Mouse (Mus musculus) forebrain, embryonic 13.5 days (tissue): ENCODE data around the gene Fam166a. TPM values are rescaled to one million over a fixed set of nuclear protein-coding genes. Genes with fewer than 3 reads are reported as not detected.

Experiments
- ATAC-seq: fragments of 200-750 bp; cut with Nextera tagmentation; 2 replicates; pipeline ENCODE4 v1.8.0; 2017
- H3K27ac ChIP-seq: fragments of 300-500 bp; sonication (generic); 2 replicates; pipeline ENCODE4 v1.5.1; 2015; ENCODE audit warnings: inconsistent platforms, mild to moderate bottlenecking, moderate library complexity
- H3K27me3 ChIP-seq: fragments of 300-500 bp; sonication (generic); 2 replicates; pipeline ENCODE4 v1.6.1; 2015; ENCODE audit warnings: mild to moderate bottlenecking, inconsistent platforms
- H3K36me3 ChIP-seq: fragments of 300-500 bp; sonication (generic); 2 replicates; pipeline ENCODE4 v1.6.1; 2015; ENCODE audit warnings: mild to moderate bottlenecking, inconsistent platforms; ENCODE audit not compliant: poor library complexity, severe bottlenecking
- H3K4me1 ChIP-seq: fragments of 300-500 bp; sonication (generic); 2 replicates; pipeline ENCODE4 v1.6.1; 2015; ENCODE audit warnings: inconsistent platforms
- H3K4me2 ChIP-seq: fragments of 300-500 bp; sonication (generic); 2 replicates; pipeline ENCODE4 v1.6.1; 2015; ENCODE audit warnings: inconsistent platforms, mild to moderate bottlenecking, moderate library complexity
- H3K4me3 ChIP-seq: fragments of 300-500 bp; sonication (generic); 2 replicates; pipeline ENCODE4 v1.5.1; 2015; ENCODE audit warnings: mild to moderate bottlenecking, inconsistent platforms
- H3K9ac ChIP-seq: fragments of 300-500 bp; sonication (generic); 2 replicates; pipeline ENCODE4 v1.6.1; 2015; ENCODE audit warnings: mild to moderate bottlenecking, inconsistent platforms
- H3K9me3 ChIP-seq: fragments of 300-500 bp; sonication (generic); replicated peaks from 2 replicates; pipeline ENCODE4 v1.6.1; 2016; ENCODE audit warnings: inconsistent platforms
- WGBS: fragments of 180-500 bp; shearing (Covaris S2); methylation state at CpG from one replicate; pipeline ENCODE4 v1.1.7; 2015; 5-methylcytosine and 5-hydroxymethylcytosine counted together
- polyA plus RNA-seq: library from polyadenylated mRNA; unstranded; fragments of >200 nt; fragmentation: Nextera tagmentation; extraction: Ambion mirVana; gene quantifications from 2 replicates; pipeline ENCODE4 v1.2.1, GENCODE M21; 2015

The Fam166a gene
- polyA plus RNA-seq, 1 experiment from 2014 or later = not detected

GRCm38 (mm10) chr2:25187841-25188240 is 30.7 kb upstream of the Fam166a start:
- peaks cover 37% of the 10 kb centered on the region for H3K4me1 ChIP-seq
- no peak overlapping the region for H3K9ac ChIP-seq
- H3K4me3 ChIP-seq = no peak overlapping the region
- no peak for ATAC-seq
- H3K9me3 ChIP-seq = no peaks in the 10 kb centered on the region
- WGBS = 79% methylated on average over 6 of the region's 6 CpGs
- H3K27me3 ChIP-seq = no peaks in the 10 kb centered on the region
- H3K36me3 ChIP-seq = peaks cover 8% of the 10 kb centered on the region; the same call in 1 of the 2 replicates
- H3K27ac ChIP-seq = no peak overlapping the region
- no peak overlapping the region for H3K4me2 ChIP-seq

DNA sequence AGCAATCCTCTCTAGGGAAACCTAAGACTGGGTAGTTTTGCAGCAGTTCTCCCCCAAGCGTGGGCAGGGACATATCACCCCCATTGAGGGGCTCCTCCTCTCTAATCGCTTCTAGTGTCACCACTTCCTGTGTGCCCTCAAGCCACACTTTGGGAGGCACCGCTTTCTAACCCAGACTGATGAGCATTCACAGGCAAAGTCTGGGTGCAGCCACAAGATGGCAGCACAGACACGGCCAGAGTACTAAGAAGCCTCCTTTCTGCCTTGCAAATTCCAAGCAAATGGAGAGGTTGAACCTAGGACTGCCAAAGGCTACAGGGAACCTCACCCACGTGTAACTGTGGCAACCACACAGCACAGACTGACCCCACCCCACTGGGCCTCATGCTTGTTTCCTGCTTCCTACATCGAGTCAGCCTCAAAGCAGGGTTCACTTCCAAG is 25.2 kb upstream of the Fam166a start:
- 5% methylated on average over 6 of the region's 6 CpGs for WGBS

DNA sequence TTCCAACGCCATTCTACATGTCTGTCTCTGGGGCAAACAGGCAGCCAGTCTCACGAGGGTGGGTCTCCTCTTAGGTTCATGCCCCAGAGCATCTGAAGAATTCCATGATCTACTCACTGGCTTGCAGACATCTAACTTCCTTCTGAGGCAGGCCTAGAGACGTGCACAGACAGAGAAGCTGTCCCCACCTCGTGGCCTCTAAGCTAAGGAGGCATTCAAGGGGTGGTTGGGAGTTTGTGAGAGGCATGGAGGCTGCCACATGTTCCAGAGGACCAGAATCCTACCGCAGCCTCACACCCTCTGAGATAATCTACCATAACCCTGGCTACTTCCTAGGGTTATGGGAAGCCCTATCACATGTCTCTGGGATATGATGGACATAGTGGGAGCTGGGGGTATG is 24.5 kb upstream of the Fam166a start:
- Histone ChIP-seq H3K9me3 (no peaks in the 10 kb centered on the region), H3K27ac (no peak overlapping the region), H3K9ac (no peak overlapping the region), H3K27me3 (peaks cover 32% of the 10 kb centered on the region), H3K4me1 (peaks cover 6% of the 10 kb centered on the region; the same call in 1 of the 2 replicates), H3K36me3 (peaks cover 12% of the 10 kb centered on the region; the same call in 1 of the 2 replicates), H3K4me3 (no peak overlapping the region), H3K4me2 (no peak overlapping the region)
- 78% methylated on average over 5 of the region's 5 CpGs for WGBS
- ATAC-seq = no peak

More for the DNA sequence above, 25.2 kb upstream of the Fam166a start:
- H3K4me3 ChIP-seq = no peak overlapping the region
- H3K27me3 ChIP-seq = peaks cover 32% of the 10 kb centered on the region
- peaks cover 6% of the 10 kb centered on the region; the same call in 1 of the 2 replicates for H3K36me3 ChIP-seq
- ATAC-seq = peak; percentile 81
- peak overlapping the region; percentile 33; the same call in 1 of the 2 replicates for H3K4me2 ChIP-seq
- H3K4me1 ChIP-seq = peaks cover 6% of the 10 kb centered on the region; the same call in 1 of the 2 replicates
- H3K9ac ChIP-seq = no peak overlapping the region
- H3K9me3 ChIP-seq = no peaks in the 10 kb centered on the region
- no peak overlapping the region for H3K27ac ChIP-seq

GRCm38 (mm10) chr2:25194486-25195171 is 23.9 kb upstream of the Fam166a start:
- ATAC-seq = no peak
- no peak overlapping the region for H3K4me3 ChIP-seq
- 86% methylated on average over 17 of the region's 17 CpGs for WGBS

DNA sequence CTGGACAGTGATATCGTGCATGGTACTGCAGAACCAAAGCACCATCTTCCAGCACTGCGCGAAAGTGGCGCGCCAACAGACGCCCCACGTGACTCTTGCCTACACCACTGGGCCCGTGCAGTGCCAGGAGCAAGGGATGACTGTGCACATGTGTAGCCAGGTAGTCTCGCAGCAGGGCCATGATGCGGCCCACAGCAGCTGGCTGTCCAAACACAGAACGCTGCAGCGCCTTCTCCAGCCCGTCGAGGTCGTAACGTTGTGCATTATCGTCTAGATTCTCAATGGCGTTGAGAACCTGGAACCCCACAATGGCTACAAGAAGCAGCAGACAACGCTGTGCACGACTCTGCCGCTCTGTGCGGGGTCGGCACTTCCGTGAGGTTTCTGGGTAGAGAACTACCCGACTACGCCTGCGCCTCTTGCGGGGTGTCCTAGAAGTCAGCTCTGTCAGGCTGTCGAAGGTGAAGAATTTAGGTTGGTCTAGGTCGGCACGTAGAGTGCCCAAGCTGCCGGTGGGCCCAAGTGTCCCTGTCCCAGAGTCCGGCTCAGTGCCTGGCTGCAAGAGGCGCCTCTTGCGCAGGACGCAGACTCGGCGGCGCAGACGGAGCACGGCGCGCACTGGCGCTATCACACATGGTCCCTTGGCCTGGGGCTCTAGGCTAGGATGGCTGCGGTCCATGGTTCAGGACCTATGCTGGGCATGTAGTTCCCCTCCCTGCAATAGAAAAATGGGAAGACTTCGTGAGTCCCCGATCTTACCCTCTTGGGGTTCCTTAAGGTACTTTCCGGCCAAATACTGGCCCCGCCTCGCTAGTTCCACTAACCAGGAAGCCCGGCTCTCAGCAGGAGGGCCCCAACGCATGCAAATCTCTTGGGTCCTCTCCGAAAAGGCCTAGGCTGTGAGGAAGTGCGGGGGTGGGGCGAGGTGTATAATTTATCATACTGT is 23.1 kb upstream of the Fam166a start:
- ATAC-seq = no peak
- Histone ChIP-seq H3K36me3 (peaks cover 26% of the 10 kb centered on the region), H3K4me3 (no peak overlapping the region), H3K4me1 (peaks cover 6% of the 10 kb centered on the region; the same call in 1 of the 2 replicates), H3K9ac (no peak overlapping the region), H3K4me2 (0 out of 2 replicates have a peak overlapping the region, but pooled peaks have one; percentile 14), H3K27ac (no peak overlapping the region), H3K9me3 (no peaks in the 10 kb centered on the region), H3K27me3 (peaks cover 32% of the 10 kb centered on the region)
- 25% methylated on average over 55 of the region's 55 CpGs for WGBS

More at GRCm38 (mm10) chr2:25194486-25195171, 23.9 kb upstream of the Fam166a start:
- no peak overlapping the region for H3K9ac ChIP-seq
- no peak overlapping the region for H3K27ac ChIP-seq
- no peaks in the 10 kb centered on the region for H3K9me3 ChIP-seq
- H3K4me2 ChIP-seq = no peak overlapping the region
- H3K4me1 ChIP-seq = peaks cover 6% of the 10 kb centered on the region; the same call in 1 of the 2 replicates
- H3K27me3 ChIP-seq = peaks cover 32% of the 10 kb centered on the region
- peaks cover 17% of the 10 kb centered on the region for H3K36me3 ChIP-seq

- H3K27ac ChIP-seq = no peak within 1 kb of the TSS
- WGBS = 14% methylated on average over 8 of the region's 8 CpGs
- peaks cover 6% of the 10 kb centered on the region; the same call in 1 of the 2 replicates for H3K4me1 ChIP-seq
- H3K36me3 ChIP-seq = peaks cover 34% of the 10 kb centered on the region
- peaks cover 32% of the 10 kb centered on the region for H3K27me3 ChIP-seq
- H3K4me3 ChIP-seq = no peak within 1 kb of the TSS
- no peak for ATAC-seq
- no peak within 1 kb of the TSS for H3K9ac ChIP-seq
- no peaks in the 10 kb centered on the region for H3K9me3 ChIP-seq
- 0 out of 2 replicates have a peak within 1 kb of the TSS, but pooled peaks have one; percentile 14 for H3K4me2 ChIP-seq
Measured at GRCm38 (mm10) chr2:25196172-25196954, 22.2 kb upstream of the Fam166a start, which contains the start of gene Tor4a. Gene Tor4a (minus strand): TSS chr2:25196886.

- H3K4me3 ChIP-seq = no peak overlapping the region
- 18% methylated on average over 2 of the region's 2 CpGs for WGBS
- H3K27ac ChIP-seq = no peak overlapping the region
- H3K9me3 ChIP-seq = no peaks in the 10 kb centered on the region
- peaks cover 32% of the 10 kb centered on the region for H3K27me3 ChIP-seq
- peaks cover 43% of the 10 kb centered on the region for H3K36me3 ChIP-seq
- peaks cover 6% of the 10 kb centered on the region; the same call in 1 of the 2 replicates for H3K4me1 ChIP-seq
- H3K4me2 ChIP-seq = no peak overlapping the region
- H3K9ac ChIP-seq = no peak overlapping the region
- ATAC-seq = no peak
Measured at GRCm38 (mm10) chr2:25197191-25197590, 21.4 kb upstream of the Fam166a start.

- Histone ChIP-seq H3K27me3 (peaks cover 32% of the 10 kb centered on the region), H3K4me2 (no peak overlapping the region), H3K4me1 (peaks cover 6% of the 10 kb centered on the region; the same call in 1 of the 2 replicates), H3K4me3 (no peak overlapping the region), H3K9me3 (no peaks in the 10 kb centered on the region), H3K36me3 (peaks cover 50% of the 10 kb centered on the region), H3K27ac (no peak overlapping the region), H3K9ac (no peak overlapping the region)
- no peak for ATAC-seq
Measured at GRCm38 (mm10) chr2:25197946-25198345, 20.6 kb upstream of the Fam166a start.

GRCm38 (mm10) chr2:25200631-25201030 is 17.9 kb upstream of the Fam166a start:
- no peak overlapping the region for H3K9ac ChIP-seq
- H3K4me2 ChIP-seq = no peak overlapping the region
- H3K27me3 ChIP-seq = peaks cover 14% of the 10 kb centered on the region
- peaks cover 77% of the 10 kb centered on the region for H3K36me3 ChIP-seq
- no peaks in the 10 kb centered on the region for H3K4me1 ChIP-seq
- WGBS = 94% methylated on average over 2 of the region's 2 CpGs
- H3K9me3 ChIP-seq = no peaks in the 10 kb centered on the region
- ATAC-seq = no peak
- H3K4me3 ChIP-seq = no peak overlapping the region
- H3K27ac ChIP-seq = no peak overlapping the region

- H3K27me3 ChIP-seq = no peaks in the 10 kb centered on the region
- H3K4me2 ChIP-seq = no peak overlapping the region
- no peak overlapping the region for H3K27ac ChIP-seq
- H3K4me3 ChIP-seq = no peak overlapping the region
- H3K9me3 ChIP-seq = no peaks in the 10 kb centered on the region
- no peak overlapping the region for H3K9ac ChIP-seq
- H3K36me3 ChIP-seq = peaks cover 96% of the 10 kb centered on the region
- WGBS = 57% methylated on average over 4 of the region's 4 CpGs
- ATAC-seq = no peak
- H3K4me1 ChIP-seq = peaks cover 4% of the 10 kb centered on the region
Measured at GRCm38 (mm10) chr2:25203631-25204214, 14.8 kb upstream of the Fam166a start.

DNA sequence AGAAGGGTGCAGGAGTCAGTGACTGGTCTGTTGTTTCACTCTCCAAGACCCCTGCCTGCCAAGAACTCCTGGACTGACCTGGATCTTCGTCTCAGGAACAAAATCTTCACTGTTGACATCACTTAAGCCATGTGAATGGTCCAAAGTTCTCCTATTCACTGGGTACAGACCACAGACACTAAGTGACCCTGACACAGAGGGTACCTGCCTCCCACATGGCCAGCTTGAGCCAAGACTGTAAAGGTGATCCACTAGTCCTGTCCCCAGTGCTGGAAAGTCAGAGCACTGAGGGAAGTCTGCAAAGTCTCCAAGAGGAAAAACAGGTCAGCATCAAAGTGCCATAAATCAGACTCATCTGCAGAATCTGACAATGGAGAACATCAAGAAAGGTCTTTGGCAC is 11.0 kb upstream of the Fam166a start:
- no peak overlapping the region for H3K4me3 ChIP-seq
- whole genome bisulfite sequencing = 91% methylated on average over 1 of the region's 1 CpGs
- H3K4me1 ChIP-seq = peaks cover 29% of the 10 kb centered on the region
- no peaks in the 10 kb centered on the region for H3K27me3 ChIP-seq
- no peak for ATAC-seq
- H3K9ac ChIP-seq = no peak overlapping the region
- H3K4me2 ChIP-seq = no peak overlapping the region
- H3K27ac ChIP-seq = no peak overlapping the region
- peaks cover 62% of the 10 kb centered on the region for H3K36me3 ChIP-seq
- H3K9me3 ChIP-seq = no peaks in the 10 kb centered on the region
